Mouse (Mus musculus): ENCODE measurements around the gene Nrp1.
A peak's percentile ranks its signal among the peaks of the same experiment; 100 is the strongest.

The Nrp1 gene

GRCm38 (mm10) chr8:128511732-128512131, 153.3 kb downstream of the Nrp1 start:
- DNase-seq: no peak

DNA sequence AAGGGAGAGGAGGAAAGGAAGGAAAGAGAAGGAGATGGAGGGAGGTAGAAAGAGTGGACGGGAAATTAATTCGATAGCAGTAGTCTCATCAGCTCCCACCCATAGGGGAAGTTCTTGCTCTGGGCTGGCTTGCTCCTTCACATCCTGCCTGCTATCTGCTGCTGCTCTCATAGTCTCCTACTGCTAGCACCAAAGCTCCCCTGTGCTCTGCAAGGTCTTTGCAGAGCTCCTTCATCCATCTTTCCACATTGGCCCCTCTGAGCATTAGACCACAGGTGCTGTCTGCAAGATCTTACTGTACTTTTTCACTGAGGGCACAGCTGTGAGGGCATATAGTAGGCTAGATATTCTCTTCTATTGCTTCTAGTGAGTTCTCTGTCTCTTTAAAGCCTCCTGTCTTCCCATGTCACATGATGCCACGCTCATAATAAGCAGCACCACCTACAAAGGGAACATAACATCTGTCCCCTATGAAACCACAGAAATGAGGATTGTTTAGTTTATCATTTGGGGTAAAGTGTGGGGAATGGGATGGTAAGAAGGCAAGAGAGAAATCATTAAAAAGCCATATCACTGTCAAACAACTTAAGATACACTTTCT, 158.5 kb downstream of the Nrp1 start:
- DNase-seq: peak in 1 of 2 experiments; percentile 30

DNA sequence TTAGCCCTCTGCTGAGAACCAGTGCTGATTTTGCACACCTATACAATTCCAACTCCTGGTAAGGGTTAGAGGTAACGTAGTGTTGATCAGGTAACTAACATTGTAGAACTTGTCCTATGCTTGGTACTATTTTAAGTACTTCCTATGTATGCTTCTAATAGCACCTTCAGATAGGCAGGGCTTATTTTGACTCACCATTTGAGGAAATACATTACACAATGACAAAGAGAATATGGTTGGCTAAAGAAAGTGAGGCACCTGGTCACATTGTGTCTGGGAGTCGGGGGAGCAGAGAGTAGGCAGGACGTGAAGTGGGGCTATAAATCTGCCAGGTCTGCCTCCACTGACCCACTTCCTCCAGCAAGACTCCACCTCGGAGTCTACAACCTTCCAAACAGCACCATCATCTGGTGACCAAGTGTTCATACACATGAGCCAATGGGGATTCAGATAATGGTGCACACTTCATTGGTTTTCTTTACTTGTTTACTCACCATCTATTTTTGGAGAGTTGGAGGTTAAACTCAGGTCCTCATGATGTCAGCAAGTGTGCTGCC, 159.2 kb downstream of the Nrp1 start:
- DNase-seq: peak in 1 of 2 experiments; percentile 14

DNA sequence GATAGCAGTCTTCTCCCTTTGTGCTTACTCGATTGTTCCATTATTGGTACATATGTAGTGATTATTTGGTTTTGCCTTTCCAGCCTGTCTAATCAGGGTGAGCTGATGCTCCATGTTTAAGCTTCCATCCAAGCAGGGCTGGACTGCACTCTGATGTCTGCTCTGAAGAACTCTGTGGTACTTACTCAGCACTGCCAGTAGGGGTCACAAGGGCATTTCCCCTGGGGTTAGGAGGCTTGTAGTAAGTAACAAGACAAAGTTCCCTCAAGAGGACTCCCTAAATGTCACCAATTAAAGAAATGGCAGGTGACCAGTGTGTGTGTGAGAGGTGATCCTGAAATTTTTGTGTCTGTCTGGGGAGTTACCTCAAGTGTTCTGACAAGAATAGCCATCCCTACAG, 161.0 kb downstream of the Nrp1 start:
- peak; percentile 28 to 40 for DNase-seq

DNA sequence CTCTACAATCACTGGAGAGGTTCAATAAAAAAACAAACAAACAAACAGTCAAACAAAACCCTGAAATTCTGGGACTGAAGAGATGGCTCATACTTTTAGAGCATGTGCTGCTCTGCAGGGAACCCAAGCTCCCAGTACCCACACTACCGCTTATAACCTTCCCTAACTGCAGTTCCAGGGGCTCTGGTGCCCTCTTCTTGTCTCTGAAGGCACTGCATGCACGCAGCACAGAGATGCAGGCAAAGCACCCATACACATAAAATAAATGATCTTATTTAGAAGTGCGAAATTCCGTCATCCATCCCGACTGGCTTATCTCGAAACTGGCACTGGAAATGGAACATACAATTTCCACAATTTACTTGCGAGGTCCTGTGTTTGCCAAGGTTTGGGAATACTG, 165.4 kb downstream of the Nrp1 start:
- peak; percentile 44 to 46 for DNase-seq

GRCm38 (mm10) chr8:128525912-128526311, 167.5 kb downstream of the Nrp1 start:
- no peak for DNase-seq

- no peak for DNase-seq
Observed at GRCm38 (mm10) chr8:128528591-128529383, 170.4 kb downstream of the Nrp1 start.

DNA sequence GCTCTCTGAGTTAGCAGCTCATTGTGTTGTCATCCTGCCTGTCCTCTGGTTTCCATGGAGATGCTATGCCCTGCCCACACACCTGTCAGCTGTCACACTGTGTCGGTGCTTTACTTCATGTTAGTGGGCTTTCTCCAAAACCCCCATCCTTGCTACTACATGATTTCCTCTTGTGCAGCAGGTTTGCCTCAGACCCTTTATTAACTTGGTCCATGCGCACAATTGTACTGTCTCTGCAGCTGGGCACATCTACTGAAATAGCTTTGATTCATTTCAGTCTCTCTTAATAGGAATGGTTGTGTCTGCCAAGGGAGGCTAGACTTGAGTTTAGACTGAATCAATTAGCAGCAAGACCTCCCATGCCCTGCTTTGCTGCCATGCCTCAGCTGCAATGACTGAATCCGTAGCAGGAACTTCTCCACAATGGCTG, 176.1 kb downstream of the Nrp1 start:
- peak in 1 of 2 experiments; percentile 56 for DNase-seq

- no peak for DNase-seq
Observed at GRCm38 (mm10) chr8:128535685-128536084, 177.3 kb downstream of the Nrp1 start.

- no peak for DNase-seq
Observed at GRCm38 (mm10) chr8:128538378-128538777, 180.0 kb downstream of the Nrp1 start.

- DNase-seq: no peak
Observed at GRCm38 (mm10) chr8:128541355-128542090, 183.1 kb downstream of the Nrp1 start.

DNA sequence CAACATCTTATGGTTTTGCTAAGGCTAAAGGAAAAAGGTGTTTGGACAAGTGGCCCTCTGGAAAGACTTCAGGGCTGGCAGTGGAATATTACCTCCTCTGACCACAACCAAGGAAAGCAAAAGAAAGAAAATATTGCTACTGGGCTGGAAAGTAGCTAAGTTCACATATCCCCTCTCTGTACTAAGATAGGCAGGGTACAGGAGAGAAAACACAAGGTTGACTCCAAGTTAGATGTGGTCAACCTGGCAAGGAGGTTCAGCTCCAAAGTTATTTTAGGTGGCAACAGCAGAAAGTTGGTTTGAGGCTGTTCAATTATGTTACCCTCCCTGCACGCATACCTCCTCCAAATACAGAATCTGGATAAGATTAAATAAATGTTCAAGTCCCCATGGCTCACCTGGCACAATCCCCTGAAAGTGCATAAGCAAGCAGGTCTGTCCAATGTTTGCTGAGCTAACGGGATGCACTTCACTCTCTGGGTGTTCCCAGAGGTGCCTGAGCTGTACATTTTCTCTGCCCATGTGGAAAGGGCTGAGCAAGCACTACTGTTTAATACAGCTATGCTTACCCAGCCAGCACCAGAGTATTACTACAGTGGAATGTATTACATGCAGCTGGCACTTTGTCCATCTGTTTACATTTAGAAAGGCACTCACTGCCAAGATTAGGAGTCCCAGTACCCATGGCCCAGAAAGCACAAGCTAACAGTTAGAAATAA, 185.9 kb downstream of the Nrp1 start:
- DNase-seq: no peak

GRCm38 (mm10) chr8:128546287-128546686, 187.9 kb downstream of the Nrp1 start:
- no peak for DNase-seq

DNA sequence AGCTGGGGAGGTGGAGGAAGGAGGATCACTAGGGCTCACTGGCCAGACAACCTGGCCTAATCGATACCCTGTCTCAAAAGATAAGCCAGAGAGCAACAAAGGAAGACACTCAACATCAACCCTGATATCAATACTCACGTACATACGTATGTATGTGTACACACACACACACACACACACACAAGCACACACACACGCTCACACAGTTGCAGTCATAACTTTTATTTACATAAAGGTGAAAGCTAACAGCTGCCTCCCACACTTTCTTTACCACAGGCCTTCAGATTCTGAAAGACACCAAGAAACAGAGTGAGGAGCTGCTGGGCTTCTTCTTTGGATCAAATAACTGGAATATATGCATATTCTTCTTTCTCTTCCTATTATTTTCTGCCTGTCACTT, 189.0 kb downstream of the Nrp1 start:
- no peak for DNase-seq

GRCm38 (mm10) chr8:128549738-128550137, 191.3 kb downstream of the Nrp1 start:
- no peak for DNase-seq

DNA sequence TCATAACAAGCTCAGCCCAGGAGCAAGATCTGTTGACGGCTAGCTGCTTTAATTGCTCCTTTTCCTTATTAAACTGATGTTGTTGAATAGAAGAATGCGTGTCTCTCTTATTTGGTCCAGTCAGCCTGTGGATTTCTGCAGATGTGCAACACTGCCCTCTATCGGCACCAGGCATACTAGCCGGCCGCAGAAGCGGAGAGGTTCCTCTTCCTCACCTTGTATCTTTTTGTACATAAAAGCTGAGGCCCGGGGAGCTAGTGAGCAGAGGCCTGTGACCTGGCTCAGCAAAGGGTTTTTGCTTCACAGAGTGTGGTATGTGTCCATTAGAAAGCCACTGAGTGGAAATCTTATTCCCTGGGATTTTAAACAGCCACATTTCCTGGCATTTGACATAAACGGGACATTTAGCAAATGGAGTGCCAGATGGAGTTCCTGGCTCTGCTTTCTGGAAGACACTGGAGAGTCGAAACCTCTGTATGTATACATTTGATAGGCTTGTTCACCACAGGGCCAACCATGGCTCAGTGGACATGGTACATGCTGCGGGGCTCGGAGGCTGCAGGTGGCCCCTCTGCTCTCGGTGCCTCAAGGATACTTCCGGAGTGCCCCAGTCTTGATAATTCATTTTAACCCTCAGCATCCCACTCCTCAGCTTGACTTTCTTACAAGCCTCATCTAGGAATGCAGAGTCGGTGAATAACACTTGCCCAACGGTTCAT, 193.2 kb downstream of the Nrp1 start:
- DNase-seq: peak; percentile 65 to 68

All from thymus, postnatal 36 days (tissue).